Mouse (Mus musculus) MN1 (cell line): Measurements from ENCODE around the gene Snph.
A peak's percentile ranks its signal among the peaks of the same experiment; 100 is the strongest.

Experiments used
- DNase-seq: peaks from one replicate; pipeline ENCODE4 v3.0.0-alpha.2; 2016; ENCODE audit warnings: low spot score

The Snph gene

GRCm38 (mm10) chr2:151602106-151602505, 30.3 kb downstream of the Snph start:
- DNase-seq = no peak

GRCm38 (mm10) chr2:151598068-151598467, 34.3 kb downstream of the Snph start:
- DNase-seq = no peak

GRCm38 (mm10) chr2:151587306-151587705, 45.1 kb downstream of the Snph start:
- no peak for DNase-seq

- DNase-seq = no peak
These were observed 45.6 kb downstream of the Snph start for GRCm38 (mm10) chr2:151586807-151587206.

- DNase-seq = no peak
These were observed 46.5 kb downstream of the Snph start for GRCm38 (mm10) chr2:151585934-151586333.

- no peak for DNase-seq
These were observed 51.4 kb downstream of the Snph start for GRCm38 (mm10) chr2:151580945-151581344.

- DNase-seq = no peak
These were observed 53.2 kb downstream of the Snph start for GRCm38 (mm10) chr2:151579183-151579582.

- peak; percentile 57 for DNase-seq
These were observed 56.5 kb downstream of the Snph start for GRCm38 (mm10) chr2:151575699-151576389.

GRCm38 (mm10) chr2:151575119-151575698, 57.2 kb downstream of the Snph start:
- peak; percentile 62 for DNase-seq

- DNase-seq = no peak
These were observed 57.8 kb downstream of the Snph start for GRCm38 (mm10) chr2:151574607-151575006.

GRCm38 (mm10) chr2:151573667-151574066, 58.7 kb downstream of the Snph start:
- no peak for DNase-seq

- no peak for DNase-seq
These were observed 60.3 kb downstream of the Snph start, which contains the start of gene Sdcbp2 for GRCm38 (mm10) chr2:151571873-151572700. Sdcbp2 (plus strand) TSS chr2:151572622.

GRCm38 (mm10) chr2:151569452-151569851, 62.9 kb downstream of the Snph start:
- DNase-seq = no peak

- DNase-seq = no peak
These were observed 65.5 kb downstream of the Snph start for GRCm38 (mm10) chr2:151566856-151567255.

GRCm38 (mm10) chr2:151564986-151565385, 67.4 kb downstream of the Snph start:
- DNase-seq = peak; percentile 40

- DNase-seq = no peak
These were observed 68.4 kb downstream of the Snph start for GRCm38 (mm10) chr2:151564006-151564405.

GRCm38 (mm10) chr2:151562930-151563921, 69.2 kb downstream of the Snph start:
- no peak for DNase-seq

GRCm38 (mm10) chr2:151549615-151550121, 82.7 kb downstream of the Snph start:
- no peak for DNase-seq

GRCm38 (mm10) chr2:151546571-151546970, 85.8 kb downstream of the Snph start:
- no peak for DNase-seq

GRCm38 (mm10) chr2:151544673-151545072, 87.7 kb downstream of the Snph start:
- no peak for DNase-seq
